Mouse (Mus musculus) liver, embryonic 14.5 days (tissue): ENCODE results near the gene Slc3a2.

Experiments
- CTCF ChIP-seq: IDR thresholded peaks from 2 replicates; pipeline ENCODE4 v1.5.1; 2016; ENCODE audit warnings: antibody characterized with exemption, low read depth, control low read depth
- EP300 ChIP-seq: IDR thresholded peaks from 2 replicates; pipeline ENCODE4 v1.6.1; 2016; ENCODE audit warnings: antibody characterized with exemption, low read depth

DNA sequence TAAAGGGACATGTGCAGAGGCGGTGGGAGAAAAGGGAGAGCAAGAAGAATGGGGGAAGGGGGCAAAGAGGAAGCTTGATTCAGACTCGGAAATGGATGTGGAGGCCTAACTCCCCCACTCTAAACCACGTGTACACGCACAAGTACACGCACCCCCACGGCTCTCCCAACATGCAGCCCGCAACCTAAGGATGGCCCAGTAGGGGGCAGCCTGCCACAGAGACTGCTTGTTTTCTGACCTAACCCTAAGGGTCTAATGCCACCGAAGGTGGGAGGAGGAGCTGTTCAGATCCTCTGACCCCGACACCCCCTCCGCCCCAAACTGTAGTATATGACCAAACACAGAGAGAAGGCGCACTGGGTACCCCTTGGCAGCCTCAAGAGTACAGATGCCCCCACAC lies 60.8 kb downstream of the Slc3a2 start:
- peak; percentile 84 for TF ChIP-seq CTCF
- no peak for TF ChIP-seq EP300
